Mouse (Mus musculus) cortical plate, adult 2 months (tissue): Measurements from ENCODE around the gene Rpa1. TPM values are rescaled to one million over a fixed set of nuclear protein-coding genes. Genes with fewer than 3 reads are reported as not detected.
A peak's percentile ranks its signal among the peaks of the same experiment; 100 is the strongest.

Experiments used
- H3K27ac ChIP-seq: fragments of 200-500 bp; 2 replicates; pipeline ENCODE4 v1.5.1; 2012; ENCODE audit warnings: low read length, control low read depth, inconsistent platforms; ENCODE audit not compliant: insufficient read depth
- H3K4me1 ChIP-seq: fragments of 200-500 bp; 2 replicates; pipeline ENCODE4 v1.6.1; 2011; ENCODE audit warnings: low read length; ENCODE audit not compliant: control insufficient read depth, insufficient read depth
- H3K4me3 ChIP-seq: fragments of 200-500 bp; 2 replicates; pipeline ENCODE4 v1.5.1; 2011; ENCODE audit warnings: mild to moderate bottlenecking, low read length, control low read depth; ENCODE audit not compliant: insufficient read depth
- CTCF ChIP-seq: fragments of 200-500 bp; IDR thresholded peaks from 2 replicates; pipeline ENCODE4 v1.5.1; 2011; ENCODE audit warnings: mild to moderate bottlenecking, control low read depth, low read length; ENCODE audit not compliant: insufficient read depth; ENCODE audit errors: extremely low read depth
- POLR2A ChIP-seq: fragments of 200-500 bp; IDR thresholded peaks from 2 replicates; pipeline ENCODE4 v1.6.1; 2011; ENCODE audit warnings: mild to moderate bottlenecking, low read length, control low read depth; ENCODE audit not compliant: insufficient read depth; ENCODE audit errors: extremely low read depth
- polyA plus RNA-seq: library from polyadenylated mRNA; depleted of rRNA; stranded (reverse); fragments of >200 nt; gene quantifications from 2 replicates; pipeline ENCODE4 v1.2.3, GENCODE M21; 2012

The Rpa1 gene
- polyA plus RNA-seq, 1 experiment, result 36.1 TPM

DNA sequence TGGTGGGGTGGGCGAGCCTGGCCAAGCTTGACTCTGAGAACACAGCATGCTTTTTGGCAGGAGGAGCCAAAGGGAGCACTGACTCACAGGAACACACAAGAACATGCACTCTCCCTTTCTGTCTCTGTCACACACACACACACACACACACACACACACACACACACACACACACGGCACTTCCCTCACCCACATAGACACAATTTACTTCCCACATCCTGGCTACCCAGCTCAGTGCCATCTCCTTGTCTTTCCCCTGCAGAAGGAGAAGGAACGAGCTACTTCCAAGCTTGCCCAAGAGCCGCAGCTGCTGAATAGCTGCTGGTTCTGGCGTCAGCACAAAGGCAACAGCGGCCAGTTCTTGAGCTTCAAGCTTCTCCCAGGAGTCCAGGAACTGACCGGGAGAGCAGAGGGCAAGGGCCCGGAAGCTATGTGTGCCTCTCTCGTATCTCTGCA is 80.3 kb downstream of the Rpa1 start:
- no peak for TF ChIP-seq CTCF
- H3K27ac ChIP-seq, result no peak overlapping the region; the same call in 1 of the 2 replicates
- no peak overlapping the region for H3K4me3 ChIP-seq
- H3K4me1 ChIP-seq, result peaks cover 7% of the 10 kb centered on the region

DNA sequence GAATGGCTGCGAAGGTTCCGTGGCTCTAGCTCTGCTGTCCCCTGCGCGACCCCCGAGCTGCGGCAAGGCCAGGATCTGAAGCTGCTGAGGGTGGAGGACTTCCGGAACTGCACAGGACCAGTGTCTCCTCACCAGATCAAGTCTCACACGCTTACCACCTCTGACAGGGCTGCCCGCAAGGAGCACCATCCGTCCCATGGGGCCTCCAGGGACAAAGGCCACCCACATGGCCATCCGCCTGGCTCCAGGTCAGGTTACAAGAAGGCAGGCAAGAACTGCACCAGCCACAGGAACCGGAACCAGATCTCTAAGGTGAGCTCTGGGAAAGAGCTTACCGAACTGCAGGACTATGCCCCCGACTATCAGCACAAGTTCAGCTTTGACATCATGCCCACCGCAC is 82.6 kb downstream of the Rpa1 start:
- Histone ChIP-seq H3K4me3 (no peak overlapping the region), H3K4me1 (peaks cover 9% of the 10 kb centered on the region), H3K27ac (no peak overlapping the region)
- TF ChIP-seq CTCF (no peak), POLR2A (no peak)

DNA sequence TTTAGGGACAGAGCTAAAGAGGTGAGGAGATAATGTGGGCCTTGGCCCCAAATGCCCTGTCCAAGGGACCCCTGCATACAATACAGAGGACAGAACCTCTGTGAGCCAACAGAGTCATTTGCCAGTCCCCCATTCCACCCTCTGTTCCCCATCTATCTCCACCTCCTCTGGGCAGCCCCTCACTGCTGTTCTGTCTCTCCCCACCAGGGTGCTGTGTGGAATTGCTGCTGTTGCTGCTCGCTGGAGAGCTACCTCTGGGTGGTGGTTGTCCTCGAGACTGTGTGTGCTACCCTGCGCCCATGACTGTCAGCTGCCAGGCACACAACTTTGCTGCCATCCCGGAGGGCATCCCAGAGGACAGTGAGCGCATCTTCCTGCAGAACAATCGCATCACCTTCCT is 83.6 kb downstream of the Rpa1 start:
- Histone ChIP-seq H3K4me1 (peaks cover 9% of the 10 kb centered on the region), H3K27ac (no peak overlapping the region)

DNA sequence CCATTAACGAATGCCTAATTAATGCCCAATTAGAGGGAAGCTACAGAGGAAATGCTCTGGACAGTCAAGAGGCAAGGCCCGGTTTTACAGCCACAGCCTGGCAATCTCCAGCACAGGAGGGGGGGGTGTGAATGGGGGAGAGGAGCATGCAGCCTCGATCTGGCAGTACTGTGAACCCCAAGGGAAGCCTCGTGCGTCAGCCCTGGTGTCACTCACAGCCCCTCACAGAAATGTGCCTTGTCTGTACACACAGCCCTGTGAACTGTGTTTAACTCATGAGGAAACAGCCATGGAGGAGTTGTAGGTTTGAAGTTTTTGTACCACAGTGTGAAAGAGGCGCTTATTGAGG is 84.2 kb downstream of the Rpa1 start:
- H3K4me1 ChIP-seq, result peaks cover 12% of the 10 kb centered on the region
- H3K4me3 ChIP-seq, result no peak overlapping the region
- no peak for TF ChIP-seq CTCF
- no peak for TF ChIP-seq POLR2A
- H3K27ac ChIP-seq, result no peak overlapping the region

More for the DNA sequence above, 83.6 kb downstream of the Rpa1 start:
- H3K4me3 ChIP-seq, result no peak overlapping the region
- TF ChIP-seq CTCF (0 out of 2 replicates have a peak, but pooled peaks have one; percentile 19), POLR2A (no peak)

DNA sequence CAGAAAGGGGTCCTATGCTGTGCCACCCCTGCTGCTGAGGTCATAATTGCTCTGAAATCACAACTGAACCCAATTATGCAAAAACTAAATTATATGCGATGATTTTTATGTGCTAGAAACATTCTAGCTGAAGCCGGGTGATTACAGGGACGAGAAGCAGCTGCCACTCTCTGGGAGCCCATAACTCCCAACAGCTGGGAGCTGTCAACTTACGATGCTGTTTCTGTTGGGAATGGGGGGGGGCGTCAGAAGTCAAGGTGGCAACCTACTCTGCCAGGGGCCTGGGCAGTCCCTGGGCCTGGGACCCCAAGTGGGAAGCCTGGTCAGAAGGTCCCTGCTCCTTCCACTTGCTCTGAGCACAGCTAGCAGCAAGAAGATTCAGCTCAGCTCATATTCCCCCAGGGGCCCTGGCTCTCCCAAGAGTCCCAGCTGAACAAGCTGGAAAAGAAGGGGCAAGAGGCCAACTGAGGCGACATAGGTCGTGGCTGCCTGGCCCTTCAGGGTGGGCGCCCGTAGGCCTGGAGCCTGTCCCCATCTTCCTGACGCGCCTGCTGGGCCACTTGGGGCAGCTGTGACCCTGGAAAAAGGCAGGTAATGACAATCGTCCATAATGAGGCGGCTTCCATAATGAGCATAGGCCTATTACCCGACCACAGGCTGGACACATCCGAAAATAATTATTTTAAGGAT is 84.7 kb downstream of the Rpa1 start:
- TF ChIP-seq CTCF (no peak), POLR2A (no peak)
- Histone ChIP-seq H3K4me3 (no peak overlapping the region), H3K4me1 (peaks cover 11% of the 10 kb centered on the region), H3K27ac (0 out of 2 replicates have a peak overlapping the region, but pooled peaks have one; percentile 45)

DNA sequence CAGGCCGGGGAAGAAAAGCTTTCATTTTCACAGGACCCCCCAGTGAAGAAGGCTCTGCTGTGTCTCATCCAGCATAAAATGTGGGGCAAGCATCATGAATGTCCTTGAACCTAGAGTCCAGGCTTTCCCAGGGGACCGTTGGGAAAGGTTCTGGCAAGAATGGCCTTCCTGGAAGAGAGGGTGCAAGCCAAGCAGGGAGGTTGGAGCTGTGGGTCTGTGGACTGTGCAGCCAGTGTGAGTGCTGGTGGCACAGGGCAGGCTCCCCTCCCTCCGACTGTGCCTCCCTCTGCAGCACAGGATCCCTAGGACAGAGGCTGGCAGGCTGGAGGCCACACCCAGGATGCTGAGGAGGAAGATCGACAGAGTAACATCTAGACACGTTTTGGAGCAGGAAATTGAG is 85.3 kb downstream of the Rpa1 start:
- H3K4me3 ChIP-seq, result no peak overlapping the region
- TF ChIP-seq POLR2A (no peak), CTCF (no peak)
- peak overlapping the region; percentile 45; the same call in 1 of the 2 replicates for H3K27ac ChIP-seq
- peaks cover 10% of the 10 kb centered on the region for H3K4me1 ChIP-seq

DNA sequence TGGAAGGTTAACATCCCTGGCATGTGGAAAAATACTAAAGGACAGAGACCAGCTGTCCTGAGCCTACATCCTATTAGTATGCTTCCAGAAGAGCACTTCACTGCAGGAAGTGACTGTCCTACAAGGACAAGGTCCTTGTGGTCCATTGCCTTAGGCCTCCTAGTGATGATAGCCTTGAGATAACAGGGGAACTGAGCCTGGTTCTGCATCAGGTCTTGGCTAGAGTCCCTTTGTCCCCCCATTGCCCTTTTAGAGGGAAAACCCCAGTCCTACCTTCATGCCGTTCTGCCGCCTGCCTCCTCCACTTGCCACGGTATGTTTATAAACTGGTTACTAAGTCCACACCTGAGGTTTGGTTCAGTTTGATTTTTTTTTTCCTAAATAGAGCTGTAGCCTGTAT is 85.9 kb downstream of the Rpa1 start:
- H3K4me1 ChIP-seq, result peaks cover 6% of the 10 kb centered on the region
- no peak for TF ChIP-seq POLR2A
- TF ChIP-seq CTCF, result no peak
- no peak overlapping the region for H3K4me3 ChIP-seq
- no peak overlapping the region for H3K27ac ChIP-seq

DNA sequence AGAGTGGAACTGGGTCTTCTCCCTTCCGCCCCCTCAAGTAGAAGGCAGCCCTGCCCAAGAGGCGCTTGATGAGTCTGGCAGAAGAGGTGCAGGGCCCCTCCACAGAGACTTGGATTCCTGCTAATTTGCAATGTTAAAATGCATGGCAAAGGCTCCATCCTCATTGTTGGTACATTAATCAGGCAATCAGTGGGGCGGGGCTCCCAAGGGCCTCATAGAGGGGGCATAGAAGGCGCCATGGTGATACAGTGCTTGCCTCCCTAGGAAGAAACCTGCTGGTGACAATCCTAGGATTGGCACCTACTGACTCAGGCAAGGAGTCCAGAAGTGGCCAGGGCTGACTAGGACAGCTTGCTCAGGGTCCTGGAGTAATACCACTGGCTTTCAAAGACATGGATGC is 86.4 kb downstream of the Rpa1 start:
- Histone ChIP-seq H3K4me1 (peaks cover 5% of the 10 kb centered on the region), H3K4me3 (no peak overlapping the region), H3K27ac (no peak overlapping the region)
- no peak for TF ChIP-seq POLR2A
- TF ChIP-seq CTCF, result no peak

DNA sequence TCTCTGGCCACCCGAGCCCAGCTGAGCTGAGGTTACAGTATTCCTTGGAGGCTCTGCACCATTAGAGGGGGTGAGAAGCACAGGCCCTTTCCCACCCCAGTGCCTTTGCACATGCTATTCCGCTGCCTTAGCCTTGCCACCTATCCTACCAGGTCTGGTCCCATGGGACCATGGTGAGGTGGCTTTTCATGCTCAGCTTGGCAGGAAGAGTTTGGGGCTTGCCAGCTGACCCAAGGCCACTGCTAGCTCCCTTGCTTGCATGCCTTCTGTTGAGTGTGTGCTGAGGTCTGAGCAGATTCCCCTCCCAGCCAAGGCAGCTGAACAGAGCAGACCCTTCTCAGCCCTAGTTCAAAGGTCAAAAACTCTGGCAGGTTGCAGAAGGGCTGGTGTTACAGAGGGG is 87.1 kb downstream of the Rpa1 start:
- no peak overlapping the region for H3K4me3 ChIP-seq
- H3K27ac ChIP-seq, result no peak overlapping the region
- H3K4me1 ChIP-seq, result peaks cover 7% of the 10 kb centered on the region
- TF ChIP-seq CTCF (no peak), POLR2A (no peak)

DNA sequence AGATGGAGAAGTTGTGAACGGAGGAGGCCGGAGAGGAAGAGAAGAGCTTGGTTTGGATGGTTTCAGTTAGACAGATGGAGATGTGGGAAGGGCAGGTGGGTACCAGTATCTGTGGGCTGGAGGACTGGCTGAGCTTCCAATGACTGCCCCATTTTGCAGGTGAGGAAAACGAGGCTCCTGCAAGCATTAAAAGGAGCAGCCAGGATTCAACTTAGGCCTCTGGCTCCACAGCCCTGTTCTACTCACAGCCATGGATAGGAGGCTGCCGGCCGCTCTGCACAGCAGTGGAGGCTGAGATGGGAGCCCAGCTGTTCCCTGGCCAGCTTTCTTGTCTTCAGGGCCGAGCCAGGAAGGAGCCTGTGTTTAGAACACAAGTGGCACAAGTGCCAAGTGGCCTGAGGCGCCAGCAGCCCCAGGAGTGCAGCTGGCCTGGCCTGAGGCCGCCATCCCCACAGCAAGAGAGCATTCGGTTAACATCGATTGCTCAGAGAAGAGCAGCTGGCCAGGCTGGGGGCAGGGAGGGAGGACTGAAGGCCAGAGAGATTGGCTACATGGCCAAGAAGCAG is 88.0 kb downstream of the Rpa1 start:
- no peak for TF ChIP-seq CTCF
- TF ChIP-seq POLR2A, result no peak
- Histone ChIP-seq H3K27ac (peak overlapping the region; percentile 34), H3K4me3 (no peak overlapping the region), H3K4me1 (peaks cover 7% of the 10 kb centered on the region)
